Mouse (Mus musculus): ENCODE measurements around the gene Mif. TPM values are rescaled to one million over a fixed set of nuclear protein-coding genes. Genes with fewer than 3 reads are reported as not detected.
"Not testable (repeated sequence)": the region's sequence is repeated elsewhere in the genome, so short reads cannot be mapped to it uniquely, and the experiment has no call there.

The Mif gene
- 1,679 and 1,725 TPM in 2 replicates for polyA plus RNA-seq (2015; fragmentation: Nextera tagmentation; extraction: Ambion mirVana)

DNA sequence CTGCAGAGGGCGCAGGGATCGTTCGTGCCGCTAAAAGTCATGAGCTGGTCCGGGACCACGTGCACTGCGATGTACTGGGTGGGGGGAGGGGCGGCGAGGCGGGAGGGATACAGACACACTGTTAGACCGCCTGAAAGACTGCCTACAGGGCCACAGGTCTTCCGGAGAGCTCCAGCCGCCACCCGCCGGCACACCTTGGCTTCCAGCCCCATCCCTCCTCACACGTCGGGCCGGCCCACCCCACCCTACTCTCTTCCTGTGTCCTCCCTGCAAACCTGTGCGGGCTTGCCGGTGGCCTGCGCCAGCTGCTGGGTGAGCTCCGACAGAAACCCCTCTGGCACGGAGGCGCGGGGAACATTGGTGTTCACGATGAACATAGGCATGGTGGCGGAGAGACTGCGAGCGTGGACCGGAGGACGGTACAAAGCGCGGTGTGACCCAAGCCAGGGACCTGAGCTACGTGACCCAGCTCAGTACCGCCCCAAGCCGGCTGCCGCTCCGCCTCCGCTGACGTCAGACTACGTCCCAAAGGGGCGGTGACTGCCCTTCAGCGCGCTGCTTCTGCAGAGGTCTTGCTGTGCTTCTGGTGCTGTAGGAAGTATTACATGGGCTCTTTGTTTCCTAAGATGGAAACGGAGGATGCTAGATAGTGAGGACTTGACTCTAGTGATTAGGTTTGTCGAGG lies at the start of gene Mif:
TSS of gene Mif (minus strand) at position 455 of the 685 bp plus-strand sequence.
- H3K27me3 ChIP-seq, H3K9me3 ChIP-seq: not testable (repeated sequence)
- peak; percentile 97 for ATAC-seq (ENCODE audit: low read depth)
- peak within 1 kb of the TSS; percentile 71 for H3K4me2 ChIP-seq
- H3K36me3 ChIP-seq = peaks cover 20% of the 10 kb centered on the region
- H3K4me3 ChIP-seq = peak within 1 kb of the TSS; percentile 79
- peak within 1 kb of the TSS; percentile 93 for H3K9ac ChIP-seq
- H3K27ac ChIP-seq (replicated peaks) = peak within 1 kb of the TSS; percentile 97
- peaks cover 36% of the 10 kb centered on the region for H3K4me1 ChIP-seq (replicated peaks)
- WGBS = under 1% methylated on average over 46 of the region's 46 CpGs

- no peak for ATAC-seq (ENCODE audit: low read depth)
- Histone ChIP-seq H3K9ac (no peak overlapping the region), H3K36me3 (peaks cover 93% of the 10 kb centered on the region), H3K27ac (replicated peaks) (no peak overlapping the region), H3K4me3 (no peak overlapping the region), H3K27me3 (no peaks in the 10 kb centered on the region), H3K4me2 (no peak overlapping the region), H3K4me1 (replicated peaks) (no peaks in the 10 kb centered on the region), H3K9me3 (no peaks in the 10 kb centered on the region)
- 94% methylated on average over 4 of the region's 4 CpGs for WGBS
Measured at GRCm38 (mm10) chr10:75906882-75907281, 46.8 kb upstream of the Mif start.

DNA sequence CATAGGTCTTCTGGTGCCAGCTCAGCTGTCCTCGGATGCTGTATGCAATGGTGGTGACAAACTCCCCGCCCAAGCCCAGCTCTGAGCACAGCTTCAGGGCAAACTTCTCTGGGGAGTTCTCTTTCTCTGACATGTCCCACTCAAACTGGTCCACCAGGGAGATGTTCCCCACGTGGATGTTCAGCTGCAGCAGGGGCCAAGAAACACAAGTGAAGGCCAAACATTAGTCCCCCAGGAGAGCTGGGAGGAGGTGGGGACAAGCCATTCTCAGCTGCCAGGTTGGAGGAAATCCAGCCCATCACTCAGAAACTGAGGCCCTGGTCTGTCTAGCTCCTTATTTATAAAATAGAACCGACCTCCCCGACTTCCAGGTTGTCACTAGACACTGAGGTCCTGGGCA lies 44.4 kb upstream of the Mif start:
- ATAC-seq (ENCODE audit: low read depth) = no peak
- Histone ChIP-seq H3K9me3 (no peaks in the 10 kb centered on the region), H3K4me2 (no peak overlapping the region), H3K27ac (replicated peaks) (no peak overlapping the region), H3K4me3 (no peak overlapping the region), H3K9ac (no peak overlapping the region), H3K4me1 (replicated peaks) (no peaks in the 10 kb centered on the region), H3K36me3 (peaks cover 94% of the 10 kb centered on the region), H3K27me3 (no peaks in the 10 kb centered on the region)
- 83% methylated on average over 5 of the region's 5 CpGs for WGBS

- Histone ChIP-seq H3K4me2 (no peak overlapping the region), H3K27me3 (no peaks in the 10 kb centered on the region), H3K4me3 (no peak overlapping the region), H3K9me3 (no peaks in the 10 kb centered on the region), H3K36me3 (peaks cover 98% of the 10 kb centered on the region), H3K4me1 (replicated peaks) (peaks cover 17% of the 10 kb centered on the region), H3K27ac (replicated peaks) (peak overlapping the region; percentile 46; the same call in 1 of the 2 replicates), H3K9ac (no peak overlapping the region)
- ATAC-seq (ENCODE audit: low read depth) = no peak
- WGBS = 80% methylated on average over 3 of the region's 3 CpGs
Measured at GRCm38 (mm10) chr10:75898846-75899245, 38.8 kb upstream of the Mif start.

GRCm38 (mm10) chr10:75898039-75898564 lies 38.1 kb upstream of the Mif start:
- WGBS = 80% methylated on average over 6 of the region's 6 CpGs
- no peak for ATAC-seq (ENCODE audit: low read depth)
- Histone ChIP-seq H3K4me2 (no peak overlapping the region), H3K9ac (no peak overlapping the region), H3K4me1 (replicated peaks) (peaks cover 23% of the 10 kb centered on the region), H3K9me3 (no peaks in the 10 kb centered on the region), H3K36me3 (peaks cover 94% of the 10 kb centered on the region), H3K4me3 (no peak overlapping the region), H3K27ac (replicated peaks) (peak overlapping the region; percentile 46; the same call in 1 of the 2 replicates), H3K27me3 (no peaks in the 10 kb centered on the region)

- ATAC-seq (ENCODE audit: low read depth) = no peak
- H3K4me3 ChIP-seq = no peak overlapping the region
Measured at GRCm38 (mm10) chr10:75897373-75897772, 37.3 kb upstream of the Mif start.

GRCm38 (mm10) chr10:75896208-75896607 lies 36.2 kb upstream of the Mif start:
- peaks cover 23% of the 10 kb centered on the region for H3K4me1 ChIP-seq (replicated peaks)
- H3K9ac ChIP-seq = no peak overlapping the region
- no peak overlapping the region for H3K27ac ChIP-seq (replicated peaks)
- no peaks in the 10 kb centered on the region for H3K9me3 ChIP-seq
- H3K27me3 ChIP-seq = no peaks in the 10 kb centered on the region
- H3K4me2 ChIP-seq = no peak overlapping the region
- no peak for ATAC-seq (ENCODE audit: low read depth)
- H3K4me3 ChIP-seq = no peak overlapping the region
- H3K36me3 ChIP-seq = peaks cover 75% of the 10 kb centered on the region
- 100% methylated on average over 1 of the region's 1 CpGs for WGBS

More at GRCm38 (mm10) chr10:75897373-75897772, 37.3 kb upstream of the Mif start:
- H3K27ac ChIP-seq (replicated peaks) = peak overlapping the region; percentile 46; the same call in 1 of the 2 replicates
- no peaks in the 10 kb centered on the region for H3K9me3 ChIP-seq
- H3K4me1 ChIP-seq (replicated peaks) = peaks cover 23% of the 10 kb centered on the region
- 0 out of 2 replicates have a peak overlapping the region, but pooled peaks have one; percentile 8 for H3K9ac ChIP-seq
- 35% methylated on average over 6 of the region's 6 CpGs for WGBS
- peaks cover 87% of the 10 kb centered on the region for H3K36me3 ChIP-seq
- no peaks in the 10 kb centered on the region for H3K27me3 ChIP-seq
- H3K4me2 ChIP-seq = no peak overlapping the region

DNA sequence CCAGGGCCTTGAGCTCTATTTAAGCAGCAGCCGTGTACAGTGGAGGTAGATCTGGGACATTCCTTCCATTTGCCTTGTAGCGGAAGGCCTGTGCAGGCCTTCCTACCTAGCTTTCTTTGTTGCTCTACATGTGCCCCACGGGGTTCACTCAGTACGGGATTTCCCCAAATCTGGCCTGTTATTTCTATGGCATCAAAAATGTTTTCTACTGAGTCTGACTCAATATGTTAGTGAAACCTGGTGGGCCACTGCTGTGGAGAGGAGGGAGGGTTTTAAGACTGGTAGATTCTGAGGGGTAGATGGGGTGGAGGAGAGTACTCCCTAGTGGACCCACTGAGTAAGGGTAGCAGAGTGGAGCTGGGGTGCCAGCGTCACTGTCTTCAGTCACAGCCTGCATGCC lies 35.7 kb upstream of the Mif start:
- 92% methylated on average over 5 of the region's 5 CpGs for WGBS
- Histone ChIP-seq H3K4me2 (no peak overlapping the region), H3K9ac (no peak overlapping the region), H3K27ac (replicated peaks) (no peak overlapping the region), H3K36me3 (peaks cover 71% of the 10 kb centered on the region), H3K4me3 (no peak overlapping the region), H3K4me1 (replicated peaks) (peaks cover 23% of the 10 kb centered on the region), H3K27me3 (no peaks in the 10 kb centered on the region), H3K9me3 (no peaks in the 10 kb centered on the region)
- no peak for ATAC-seq (ENCODE audit: low read depth)

GRCm38 (mm10) chr10:75894601-75895000 lies 34.6 kb upstream of the Mif start:
- Histone ChIP-seq H3K9ac (no peak overlapping the region), H3K4me1 (replicated peaks) (peaks cover 23% of the 10 kb centered on the region), H3K9me3 (no peaks in the 10 kb centered on the region), H3K27ac (replicated peaks) (no peak overlapping the region), H3K27me3 (no peaks in the 10 kb centered on the region), H3K4me3 (no peak overlapping the region), H3K36me3 (peaks cover 59% of the 10 kb centered on the region), H3K4me2 (no peak overlapping the region)
- 80% methylated on average over 6 of the region's 6 CpGs for WGBS
- no peak for ATAC-seq (ENCODE audit: low read depth)

DNA sequence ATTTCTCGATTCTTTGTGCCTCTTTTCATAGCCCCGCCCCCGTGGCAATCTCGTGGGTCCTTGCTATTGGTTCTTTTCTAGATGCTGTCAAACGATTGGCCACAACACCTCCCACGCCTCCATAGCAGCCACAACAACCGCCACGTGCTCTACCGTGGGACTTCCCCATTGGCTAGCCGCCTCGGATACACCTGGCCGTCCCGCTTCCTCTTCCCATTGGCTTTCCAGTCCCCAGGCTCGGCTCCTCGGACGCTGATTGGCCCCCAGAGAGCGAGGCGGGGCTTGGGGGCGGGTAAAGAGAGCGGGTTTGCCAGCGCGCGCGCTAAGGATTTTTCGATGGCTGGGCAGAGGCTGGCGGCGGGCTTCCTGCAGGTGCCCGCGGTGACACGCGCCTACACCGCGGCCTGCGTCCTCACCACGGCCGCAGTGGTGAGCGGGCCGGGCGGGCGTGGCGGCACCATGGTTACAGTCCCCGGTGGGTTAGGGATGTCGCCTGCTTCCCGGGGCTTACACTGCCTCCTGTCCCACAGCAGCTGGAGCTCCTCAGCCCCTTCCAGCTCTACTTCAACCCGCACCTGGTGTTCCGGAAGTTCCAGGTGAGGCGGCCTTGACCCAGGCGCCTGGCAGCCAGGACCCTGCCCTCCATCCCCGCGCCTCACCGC lies 33.2 kb upstream of the Mif start, which contains the start of gene Derl3:
TSS of gene Derl3 (plus strand) at position 325 of the 662 bp plus-strand sequence.
- ATAC-seq (ENCODE audit: low read depth) = peak; percentile 99
- Histone ChIP-seq H3K36me3 (peaks cover 47% of the 10 kb centered on the region), H3K9me3 (no peaks in the 10 kb centered on the region), H3K4me2 (peak within 1 kb of the TSS; percentile 87), H3K4me1 (replicated peaks) (peaks cover 17% of the 10 kb centered on the region), H3K27me3 (no peaks in the 10 kb centered on the region), H3K4me3 (peak within 1 kb of the TSS; percentile 43), H3K9ac (peak within 1 kb of the TSS; percentile 68), H3K27ac (replicated peaks) (peak within 1 kb of the TSS; percentile 63; the same call in 1 of the 2 replicates)
- 1% methylated on average over 51 of the region's 51 CpGs for WGBS

DNA sequence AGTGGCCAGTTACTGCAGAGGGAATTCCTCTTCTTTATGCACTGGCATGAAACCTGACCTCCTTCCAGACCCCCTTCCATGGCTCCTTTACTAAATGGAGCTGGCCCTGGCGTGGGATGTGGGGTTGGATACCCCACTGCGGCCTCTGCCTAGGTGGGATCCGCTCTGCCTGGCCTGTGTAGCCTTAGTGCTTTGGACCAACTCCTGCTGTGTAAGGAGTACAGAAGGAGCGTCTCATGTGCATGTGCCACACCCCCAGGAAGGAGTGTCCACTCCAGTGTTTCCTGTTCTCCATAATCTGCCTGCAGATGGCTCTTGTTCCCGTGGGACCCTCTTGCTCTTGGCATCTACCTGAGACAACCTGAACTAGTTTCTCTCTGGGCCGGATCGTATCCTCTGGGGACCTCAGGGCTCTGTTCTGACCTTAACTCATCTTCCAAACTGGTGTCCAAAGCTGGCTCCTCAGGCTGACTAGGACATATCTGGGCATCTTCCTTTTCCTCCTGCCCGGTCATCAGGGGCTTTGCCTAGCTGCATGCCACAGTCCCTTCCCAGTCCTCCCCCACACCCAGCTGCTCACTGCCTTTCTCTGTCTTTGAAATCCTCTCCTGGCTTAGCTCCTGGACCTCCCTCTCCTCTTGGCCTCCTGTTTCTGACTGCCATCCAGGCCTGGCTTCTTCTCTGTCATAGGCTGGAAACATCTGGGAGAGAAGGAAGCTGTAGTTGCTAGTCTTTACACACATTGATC lies 29.5 kb upstream of the Mif start:
- Histone ChIP-seq H3K4me1 (replicated peaks) (peaks cover 9% of the 10 kb centered on the region), H3K4me3 (no peak overlapping the region), H3K4me2 (no peak overlapping the region), H3K36me3 (peaks cover 10% of the 10 kb centered on the region), H3K27me3 (no peaks in the 10 kb centered on the region), H3K27ac (replicated peaks) (no peak overlapping the region), H3K9ac (0 out of 2 replicates have a peak overlapping the region, but pooled peaks have one; percentile 13), H3K9me3 (no peaks in the 10 kb centered on the region)
- ATAC-seq (ENCODE audit: low read depth) = no peak
- 51% methylated on average over 8 of the region's 8 CpGs for WGBS

GRCm38 (mm10) chr10:75887504-75887903 lies 27.5 kb upstream of the Mif start:
- H3K9me3 ChIP-seq = not testable (repeated sequence)
- 84% methylated on average over 5 of the region's 5 CpGs for WGBS

More at GRCm38 (mm10) chr10:75887504-75887903, 27.5 kb upstream of the Mif start:
- H3K4me1 ChIP-seq (replicated peaks); ATAC-seq (ENCODE audit: low read depth); H3K27me3 ChIP-seq; H3K4me2 ChIP-seq; H3K9ac ChIP-seq; H3K36me3 ChIP-seq; H3K4me3 ChIP-seq; H3K27ac ChIP-seq (replicated peaks): not testable (repeated sequence)

Data from neural tube, embryonic 13.5 days (tissue).